Mouse (Mus musculus) forebrain, embryonic 13.5 days (tissue): Measurements from ENCODE around the gene Fam228a. TPM values are rescaled to one million over a fixed set of nuclear protein-coding genes. Genes with fewer than 3 reads are reported as not detected.
"Not testable (repeated sequence)": the region's sequence is repeated elsewhere in the genome, so short reads cannot be mapped to it uniquely, and the experiment has no call there.

Experiments
- ATAC-seq: fragments of 200-750 bp; cut with Nextera tagmentation; 2 replicates; pipeline ENCODE4 v1.8.0; 2017
- H3K27ac ChIP-seq: fragments of 300-500 bp; sonication (generic); 2 replicates; pipeline ENCODE4 v1.5.1; 2015; ENCODE audit warnings: inconsistent platforms, mild to moderate bottlenecking, moderate library complexity
- H3K27me3 ChIP-seq: fragments of 300-500 bp; sonication (generic); 2 replicates; pipeline ENCODE4 v1.6.1; 2015; ENCODE audit warnings: mild to moderate bottlenecking, inconsistent platforms
- H3K36me3 ChIP-seq: fragments of 300-500 bp; sonication (generic); 2 replicates; pipeline ENCODE4 v1.6.1; 2015; ENCODE audit warnings: mild to moderate bottlenecking, inconsistent platforms; ENCODE audit not compliant: poor library complexity, severe bottlenecking
- H3K4me1 ChIP-seq: fragments of 300-500 bp; sonication (generic); 2 replicates; pipeline ENCODE4 v1.6.1; 2015; ENCODE audit warnings: inconsistent platforms
- H3K4me2 ChIP-seq: fragments of 300-500 bp; sonication (generic); 2 replicates; pipeline ENCODE4 v1.6.1; 2015; ENCODE audit warnings: inconsistent platforms, mild to moderate bottlenecking, moderate library complexity
- H3K4me3 ChIP-seq: fragments of 300-500 bp; sonication (generic); 2 replicates; pipeline ENCODE4 v1.5.1; 2015; ENCODE audit warnings: mild to moderate bottlenecking, inconsistent platforms
- H3K9ac ChIP-seq: fragments of 300-500 bp; sonication (generic); 2 replicates; pipeline ENCODE4 v1.6.1; 2015; ENCODE audit warnings: mild to moderate bottlenecking, inconsistent platforms
- H3K9me3 ChIP-seq: fragments of 300-500 bp; sonication (generic); replicated peaks from 2 replicates; pipeline ENCODE4 v1.6.1; 2016; ENCODE audit warnings: inconsistent platforms
- WGBS: fragments of 180-500 bp; shearing (Covaris S2); methylation state at CpG from one replicate; pipeline ENCODE4 v1.1.7; 2015; 5-methylcytosine and 5-hydroxymethylcytosine counted together
- polyA plus RNA-seq: library from polyadenylated mRNA; unstranded; fragments of >200 nt; fragmentation: Nextera tagmentation; extraction: Ambion mirVana; gene quantifications from 2 replicates; pipeline ENCODE4 v1.2.1, GENCODE M21; 2015

Fam228a gene
- polyA plus RNA-seq = 0.53 and 0.67 TPM in 2 replicates

DNA sequence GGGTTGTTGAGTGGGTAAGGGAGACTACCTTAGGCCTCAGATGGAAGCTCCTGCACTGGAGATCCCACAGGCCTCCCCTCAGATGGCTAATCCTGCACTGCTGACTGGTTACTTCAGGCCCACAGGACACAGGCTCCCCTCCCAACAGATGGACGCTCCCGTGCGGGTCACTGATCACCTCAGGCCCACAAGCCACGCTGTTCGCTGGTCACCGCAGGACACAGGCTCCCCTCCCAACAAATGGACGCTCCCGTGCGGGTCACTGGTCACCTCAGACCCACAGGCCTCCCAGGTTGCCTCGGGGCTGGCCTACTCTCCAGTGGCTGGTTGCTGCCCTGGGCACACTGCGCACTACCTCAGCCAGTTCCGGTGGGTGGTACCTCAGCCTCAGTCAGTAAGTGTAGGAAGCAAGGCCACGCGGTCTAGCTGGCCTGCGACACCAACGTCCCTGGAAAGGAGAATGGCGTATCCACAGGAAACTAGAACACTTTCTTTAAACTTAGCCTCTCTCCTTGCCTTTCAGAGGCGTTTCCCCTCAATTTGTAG lies at the start of gene Fam228a:
Gene Fam228a (minus strand): TSS at position 400 of the 546 bp plus-strand sequence.
- Histone ChIP-seq H3K4me2 (no peak within 1 kb of the TSS), H3K9me3 (no peaks in the 10 kb centered on the region), H3K27ac (no peak within 1 kb of the TSS), H3K4me1 (no peaks in the 10 kb centered on the region), H3K9ac (no peak within 1 kb of the TSS), H3K4me3 (no peak within 1 kb of the TSS), H3K36me3 (no peaks in the 10 kb centered on the region), H3K27me3 (no peaks in the 10 kb centered on the region)
- ATAC-seq = no peak
- WGBS = 83% methylated on average over 18 of the region's 18 CpGs

DNA sequence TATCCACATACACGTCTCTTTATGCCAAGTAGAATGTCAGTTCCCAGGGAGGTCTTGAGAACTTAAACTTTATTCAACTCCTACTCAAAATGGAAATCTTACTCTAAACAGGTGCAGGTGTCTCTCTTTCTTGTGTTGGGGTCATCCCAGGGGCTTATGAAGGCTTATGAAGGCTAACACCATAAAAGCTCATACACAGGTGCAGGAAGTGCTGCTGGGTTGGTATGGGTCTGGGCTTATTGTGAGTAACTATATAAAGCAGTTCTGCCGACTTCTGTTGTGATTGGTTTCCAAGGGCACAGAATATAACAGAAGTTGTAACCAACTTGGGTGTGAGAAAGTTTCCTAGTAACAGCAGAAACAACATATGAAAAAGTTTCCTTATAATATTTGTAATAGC lies 46.2 kb upstream of the Fam228a start:
- Histone ChIP-seq H3K9me3 (no peaks in the 10 kb centered on the region), H3K9ac (no peak overlapping the region), H3K27ac (no peak overlapping the region), H3K4me2 (no peak overlapping the region), H3K4me3 (no peak overlapping the region), H3K4me1 (no peaks in the 10 kb centered on the region), H3K27me3 (no peaks in the 10 kb centered on the region), H3K36me3 (no peaks in the 10 kb centered on the region)
- 82% methylated on average over 2 of the region's 2 CpGs for WGBS
- ATAC-seq = no peak

DNA sequence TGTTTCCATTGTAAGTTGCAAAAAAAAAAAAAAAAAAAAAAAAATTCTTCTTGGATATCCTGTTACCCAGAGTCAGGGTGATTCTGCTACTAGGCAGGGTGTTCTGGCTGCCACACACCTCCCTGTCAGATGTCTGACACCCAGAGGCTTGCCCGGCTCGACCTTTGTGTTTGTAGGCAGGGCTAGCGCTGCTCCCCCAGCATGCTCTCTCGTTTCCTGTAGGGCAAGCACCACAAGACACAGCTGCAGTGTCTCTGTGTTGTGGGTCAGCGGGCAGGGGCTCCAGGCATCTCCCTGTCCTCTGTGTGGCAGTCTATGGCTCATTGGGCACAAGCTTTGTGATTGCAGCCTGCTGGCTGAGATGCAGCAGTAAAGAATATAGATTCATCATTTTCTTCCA lies 45.4 kb upstream of the Fam228a start:
- H3K36me3 ChIP-seq = no peaks in the 10 kb centered on the region
- 55% methylated on average over 5 of the region's 5 CpGs for WGBS
- no peak overlapping the region for H3K9ac ChIP-seq
- no peak overlapping the region for H3K4me3 ChIP-seq
- H3K9me3 ChIP-seq = no peaks in the 10 kb centered on the region
- no peak overlapping the region for H3K27ac ChIP-seq
- no peak for ATAC-seq
- H3K4me1 ChIP-seq = no peaks in the 10 kb centered on the region
- H3K27me3 ChIP-seq = no peaks in the 10 kb centered on the region
- H3K4me2 ChIP-seq = no peak overlapping the region

DNA sequence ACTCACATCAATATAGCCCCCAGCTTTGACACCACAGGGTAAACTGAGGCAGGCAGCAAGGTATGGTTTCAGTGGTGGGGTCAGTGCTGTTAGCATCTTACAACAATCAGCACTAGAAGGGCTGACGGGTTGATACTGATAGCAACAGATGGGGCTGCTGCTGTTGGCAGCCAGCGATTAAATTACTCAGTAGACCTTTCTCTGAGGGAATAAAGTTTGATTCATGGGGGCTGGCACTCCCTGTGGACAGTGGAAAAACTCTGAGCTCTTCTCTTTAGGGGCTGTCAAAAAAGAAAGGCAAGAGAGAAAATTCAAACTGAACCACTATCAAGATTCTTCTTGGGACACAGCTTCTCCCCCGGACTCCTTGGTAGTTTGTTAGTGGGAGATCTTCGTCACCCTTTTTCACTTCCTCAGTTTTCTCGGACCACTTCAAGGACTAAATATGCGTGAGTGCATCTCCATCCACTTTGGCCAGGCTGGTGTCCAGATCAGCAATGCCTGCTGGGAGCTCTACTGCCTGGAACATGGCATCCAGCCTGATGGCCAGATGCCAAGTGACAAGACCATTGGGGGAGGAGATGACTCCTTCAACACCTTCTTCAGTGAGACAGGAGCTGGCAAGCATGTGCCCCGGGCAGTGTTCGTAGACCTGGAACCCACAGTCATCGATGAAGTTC lies 43.6 kb upstream of the Fam228a start:
- ATAC-seq, H3K9me3 ChIP-seq, H3K4me1 ChIP-seq, H3K4me2 ChIP-seq, H3K4me3 ChIP-seq, H3K27me3 ChIP-seq, H3K36me3 ChIP-seq, H3K27ac ChIP-seq, H3K9ac ChIP-seq: not testable (repeated sequence)
- WGBS = 88% methylated on average over 9 of the region's 9 CpGs

DNA sequence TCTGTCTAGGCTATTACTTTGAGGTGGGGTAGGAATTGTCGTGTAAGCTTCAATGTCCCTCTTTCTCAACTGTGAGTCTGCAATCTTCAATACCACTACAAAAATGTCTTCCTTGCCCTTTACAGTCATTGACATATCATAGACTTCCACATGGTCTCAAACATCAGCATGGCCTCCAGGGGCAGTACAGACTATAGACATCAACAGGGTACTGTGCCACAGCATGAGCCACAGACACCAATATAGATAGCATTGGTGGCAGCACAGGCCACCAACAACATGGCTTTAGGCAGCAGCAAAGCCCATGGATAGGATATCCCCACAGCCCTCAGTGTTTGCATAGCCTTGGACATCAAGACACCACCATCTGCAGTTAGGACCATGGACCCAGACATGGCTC lies 43.0 kb upstream of the Fam228a start:
- H3K27ac ChIP-seq = no peak overlapping the region
- H3K9me3 ChIP-seq = no peaks in the 10 kb centered on the region
- no peak for ATAC-seq
- H3K36me3 ChIP-seq = no peaks in the 10 kb centered on the region
- H3K4me3 ChIP-seq = no peak overlapping the region
- no peak overlapping the region for H3K4me2 ChIP-seq
- H3K9ac ChIP-seq = no peak overlapping the region
- no peaks in the 10 kb centered on the region for H3K4me1 ChIP-seq
- 90% methylated on average over 1 of the region's 1 CpGs for WGBS
- no peaks in the 10 kb centered on the region for H3K27me3 ChIP-seq

DNA sequence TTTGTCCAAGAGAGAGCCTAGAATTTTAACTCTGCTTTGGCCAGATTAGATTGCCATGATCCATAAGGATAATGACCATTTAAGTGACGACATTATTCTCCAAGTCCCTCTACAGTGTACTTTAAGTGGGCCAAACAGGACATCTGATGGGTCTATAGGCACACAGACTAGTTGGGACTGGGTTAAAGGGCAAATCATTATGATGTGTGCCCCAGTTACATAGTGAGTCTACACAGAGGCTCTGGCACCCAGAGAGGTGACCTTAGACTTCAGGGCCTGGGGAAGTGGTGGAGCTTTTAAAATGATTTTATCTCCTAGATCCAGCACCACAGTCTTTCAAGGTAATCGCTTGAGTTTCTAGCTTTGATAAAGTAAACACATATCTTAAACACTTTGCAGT lies 42.0 kb upstream of the Fam228a start:
- WGBS = 65% methylated on average over 2 of the region's 2 CpGs
- no peaks in the 10 kb centered on the region for H3K36me3 ChIP-seq
- no peak overlapping the region for H3K9ac ChIP-seq
- H3K4me1 ChIP-seq = no peaks in the 10 kb centered on the region
- H3K4me2 ChIP-seq = no peak overlapping the region
- no peak overlapping the region for H3K4me3 ChIP-seq
- ATAC-seq = no peak
- no peaks in the 10 kb centered on the region for H3K27me3 ChIP-seq
- no peaks in the 10 kb centered on the region for H3K9me3 ChIP-seq
- no peak overlapping the region for H3K27ac ChIP-seq

DNA sequence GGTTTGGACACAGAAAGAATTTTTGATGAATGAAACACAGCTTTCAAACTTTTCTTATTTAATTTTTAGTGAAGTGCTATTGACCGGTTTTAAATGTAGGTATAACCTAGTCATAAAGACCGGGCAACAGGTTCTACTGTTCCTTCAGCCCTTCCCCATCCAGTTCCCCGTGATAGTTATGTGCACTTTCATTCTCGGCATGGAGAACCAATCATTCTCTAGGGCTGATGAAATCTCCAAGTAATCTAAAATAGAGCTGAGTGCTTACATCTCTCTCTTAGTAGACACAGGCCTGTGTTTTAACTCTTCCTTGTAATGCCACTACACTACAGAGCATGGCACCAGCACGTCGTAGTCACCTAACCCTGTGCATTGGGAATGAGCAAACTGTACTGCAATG lies 39.5 kb upstream of the Fam228a start:
- H3K36me3 ChIP-seq = no peaks in the 10 kb centered on the region
- no peak overlapping the region for H3K9ac ChIP-seq
- H3K4me2 ChIP-seq = no peak overlapping the region
- H3K27ac ChIP-seq = no peak overlapping the region
- no peak overlapping the region for H3K4me3 ChIP-seq
- H3K4me1 ChIP-seq = no peaks in the 10 kb centered on the region
- ATAC-seq = no peak
- 87% methylated on average over 6 of the region's 6 CpGs for WGBS
- H3K27me3 ChIP-seq = no peaks in the 10 kb centered on the region
- no peaks in the 10 kb centered on the region for H3K9me3 ChIP-seq

DNA sequence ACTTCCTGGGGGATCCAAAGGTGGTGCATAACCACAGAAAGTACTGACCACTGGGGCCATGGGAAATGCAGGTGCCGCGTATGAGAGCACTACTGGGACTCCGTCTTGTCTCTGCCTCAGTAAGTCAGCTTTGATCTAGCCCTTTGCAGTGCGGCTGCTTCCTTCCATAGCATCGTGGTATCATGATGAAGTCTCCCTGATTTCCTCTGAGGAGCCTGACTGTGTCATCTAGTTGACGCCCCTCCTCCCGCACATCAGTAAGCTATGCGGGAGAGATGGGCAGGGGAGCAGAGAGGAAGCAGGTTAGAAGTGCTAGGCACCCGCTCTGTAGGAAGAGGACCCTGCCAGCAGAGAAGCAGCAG lies 37.3 kb upstream of the Fam228a start:
- no peak overlapping the region for H3K4me2 ChIP-seq
- WGBS = 79% methylated on average over 9 of the region's 9 CpGs

DNA sequence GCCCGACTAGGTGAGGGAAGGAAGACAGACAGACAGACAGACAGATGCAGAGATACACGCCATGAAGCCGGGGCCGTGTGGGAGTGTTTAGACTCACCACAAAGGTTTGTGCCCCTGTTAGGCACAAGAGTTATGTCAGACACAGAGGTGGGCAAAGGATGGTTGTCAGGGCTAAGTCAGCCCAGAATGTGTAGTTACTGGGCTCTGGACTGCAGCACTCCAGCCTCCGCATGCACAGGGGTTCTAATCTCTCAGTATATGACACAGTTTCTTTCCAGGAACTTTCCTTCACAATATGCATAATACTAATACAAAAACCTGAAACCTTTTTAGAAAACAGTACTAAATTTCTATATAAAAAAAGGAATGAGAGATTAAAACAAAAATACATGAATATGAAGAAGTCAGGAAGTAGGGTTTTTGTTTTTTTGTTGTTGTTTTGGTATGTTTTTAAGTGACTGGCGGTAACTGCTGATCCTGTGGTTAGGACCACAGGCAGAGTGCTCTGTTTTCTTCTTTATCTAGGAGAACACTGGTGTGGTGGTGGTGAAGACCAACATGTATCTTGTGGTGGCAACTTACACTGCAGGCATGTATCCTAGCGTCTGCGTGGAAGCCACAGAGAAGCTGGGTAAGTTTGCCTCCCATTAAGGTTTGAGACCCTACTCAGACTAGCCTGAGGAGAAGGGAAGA lies 36.8 kb upstream of the Fam228a start:
- Histone ChIP-seq H3K4me2 (no peak overlapping the region), H3K4me1 (no peaks in the 10 kb centered on the region), H3K9me3 (no peaks in the 10 kb centered on the region), H3K4me3 (no peak overlapping the region), H3K27ac (no peak overlapping the region), H3K9ac (no peak overlapping the region), H3K36me3 (no peaks in the 10 kb centered on the region), H3K27me3 (no peaks in the 10 kb centered on the region)
- ATAC-seq = no peak
- WGBS = 95% methylated on average over 8 of the region's 8 CpGs

More for the DNA sequence above, 37.3 kb upstream of the Fam228a start:
- Histone ChIP-seq H3K27me3 (no peaks in the 10 kb centered on the region), H3K9me3 (no peaks in the 10 kb centered on the region), H3K4me3 (no peak overlapping the region), H3K36me3 (no peaks in the 10 kb centered on the region), H3K4me1 (no peaks in the 10 kb centered on the region), H3K27ac (no peak overlapping the region), H3K9ac (no peak overlapping the region)
- ATAC-seq = no peak

DNA sequence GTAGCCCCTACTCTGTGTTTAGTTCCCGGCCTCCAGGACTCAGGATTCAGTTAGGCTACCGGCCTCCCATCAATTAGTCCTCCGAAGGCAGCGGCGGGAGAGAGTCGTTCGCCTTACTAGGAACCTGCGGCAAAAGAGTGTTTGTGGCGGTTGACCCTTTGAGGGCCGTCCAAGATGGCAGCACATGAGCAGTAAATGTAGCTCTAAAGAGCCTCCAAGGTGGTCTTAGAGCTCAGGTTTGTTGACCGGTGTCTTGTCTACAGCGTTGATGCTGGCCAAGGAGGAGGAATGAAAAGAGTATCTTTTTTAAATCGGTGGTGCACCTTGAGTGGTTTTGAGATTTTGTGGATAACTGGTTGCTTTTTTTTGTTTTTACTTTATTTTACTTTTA lies 31.1 kb upstream of the Fam228a start:
- Histone ChIP-seq H3K4me2 (peak overlapping the region; percentile 71), H3K36me3 (no peaks in the 10 kb centered on the region), H3K9ac (peak overlapping the region; percentile 84), H3K27ac (peak overlapping the region; percentile 97), H3K4me1 (peaks cover 5% of the 10 kb centered on the region; the same call in 1 of the 2 replicates), H3K4me3 (peak overlapping the region; percentile 69), H3K9me3 (no peaks in the 10 kb centered on the region), H3K27me3 (no peaks in the 10 kb centered on the region)
- no peak for ATAC-seq
- 17% methylated on average over 13 of the region's 13 CpGs for WGBS

DNA sequence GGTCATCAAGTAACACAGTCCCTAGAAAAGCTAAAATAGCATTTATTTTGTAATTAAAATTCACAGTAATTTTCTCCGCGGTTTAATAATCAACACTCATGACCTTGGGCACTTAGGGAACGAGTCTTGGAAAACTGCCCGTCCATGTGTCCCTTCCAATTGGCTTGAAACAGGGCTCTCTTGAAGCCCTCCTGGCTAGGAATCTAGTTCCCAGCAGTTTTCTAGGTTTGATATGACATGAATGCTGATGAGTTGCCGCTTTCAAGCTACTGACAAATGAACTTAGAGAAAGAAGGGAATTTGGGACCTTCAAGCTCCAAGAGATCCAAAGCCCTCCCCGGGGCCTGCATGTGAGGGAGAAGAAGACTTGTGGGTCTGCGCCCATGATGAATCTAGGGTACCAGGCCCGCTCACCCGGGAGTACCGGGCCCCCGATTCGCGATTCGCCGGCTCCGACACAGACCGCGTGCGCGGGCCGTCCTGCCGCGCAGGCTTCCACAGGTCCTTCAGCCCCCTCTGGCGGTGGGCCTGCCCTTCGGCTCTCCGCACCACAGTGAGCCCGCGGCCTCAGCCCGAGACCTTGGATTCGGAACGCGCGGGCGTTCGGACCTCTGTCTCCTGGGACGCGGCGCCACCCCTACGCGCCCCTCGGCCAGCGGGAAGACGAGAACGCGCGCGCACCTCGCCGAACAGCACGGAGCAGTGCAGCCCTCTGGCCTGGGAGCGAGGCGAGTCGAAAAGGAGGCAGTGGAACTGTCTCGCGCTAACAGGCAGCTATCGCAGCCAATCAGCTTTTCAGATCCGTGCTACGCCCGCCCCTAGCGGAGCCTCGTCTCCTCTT lies 30.5 kb upstream of the Fam228a start, which contains the start of the genes Pfn4 and Fam228b:
Gene Pfn4 (plus strand): TSS at position 531 of the 841 bp plus-strand sequence.
Gene Fam228b (minus strand): TSS at position 776 of the 841 bp plus-strand sequence.
- Histone ChIP-seq H3K9ac (peak within 1 kb of the TSS; percentile 84), H3K27ac (peak within 1 kb of the TSS; percentile 97), H3K27me3 (no peaks in the 10 kb centered on the region), H3K4me2 (peak within 1 kb of the TSS; percentile 71), H3K4me1 (peaks cover 5% of the 10 kb centered on the region; the same call in 1 of the 2 replicates), H3K4me3 (peak within 1 kb of the TSS; percentile 69), H3K9me3 (no peaks in the 10 kb centered on the region), H3K36me3 (no peaks in the 10 kb centered on the region)
- under 1% methylated on average over 61 of the region's 61 CpGs for WGBS
- peak; percentile 99 for ATAC-seq

DNA sequence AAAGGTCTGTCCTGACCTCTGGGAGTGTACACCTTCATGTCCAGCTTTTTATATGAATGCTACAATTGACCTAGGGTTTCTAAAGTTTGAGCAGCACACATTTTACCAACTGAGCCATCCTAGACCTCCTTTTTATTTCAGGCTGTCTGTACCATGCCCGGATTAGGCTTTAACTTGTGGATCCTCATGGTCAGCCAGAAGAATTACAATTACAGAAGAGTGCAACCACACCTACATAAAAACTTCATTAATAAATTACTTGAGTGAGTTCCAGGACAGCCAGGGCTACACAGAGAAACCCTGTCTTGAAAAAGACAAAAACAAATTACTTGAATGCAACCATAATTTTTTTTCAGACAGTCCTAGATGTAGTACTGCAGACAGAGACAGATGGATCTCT lies 18.8 kb upstream of the Fam228a start:
- Histone ChIP-seq H3K27me3 (no peaks in the 10 kb centered on the region), H3K27ac (no peak overlapping the region), H3K4me1 (no peaks in the 10 kb centered on the region), H3K4me2 (no peak overlapping the region), H3K9me3 (no peaks in the 10 kb centered on the region; the same call in 1 of the 2 replicates), H3K9ac (no peak overlapping the region), H3K4me3 (no peak overlapping the region), H3K36me3 (no peaks in the 10 kb centered on the region)
- 86% methylated on average over 1 of the region's 1 CpGs for WGBS
- no peak for ATAC-seq
